Mouse (Mus musculus) neural tube, embryonic 11.5 days (tissue): ENCODE measurements at regions not wholly inside any gene's neighbourhood (a gene's known extent, or its start where the extent isn't known, plus 50 kb on each side); places are given as distances from the start of the nearest gene placed in this dataset.

Source experiments
- ATAC-seq: fragments of 200-750 bp; cut with Nextera tagmentation; 2 replicates; pipeline ENCODE4 v1.8.0; 2017; ENCODE audit warnings: moderate number of reproducible peaks, mild to moderate bottlenecking, moderate TSS enrichment, moderate library complexity; ENCODE audit not compliant: insufficient read depth, low FRiP score, low TSS enrichment
- DNase-seq: peaks from one replicate; pipeline ENCODE4 v3.0.0-alpha.2; 2015; ENCODE audit warnings: low spot score
- H3K27ac ChIP-seq: fragments of 300-500 bp; sonication (generic); 2 replicates; pipeline ENCODE4 v1.5.1; 2014; ENCODE audit warnings: low read depth, mild to moderate bottlenecking, low read length
- H3K27me3 ChIP-seq: fragments of 300-500 bp; sonication (generic); 2 replicates; pipeline ENCODE4 v1.6.1; 2014; ENCODE audit warnings: mild to moderate bottlenecking, low read length, mixed read lengths; ENCODE audit not compliant: control insufficient read depth, insufficient read depth
- H3K36me3 ChIP-seq: fragments of 300-500 bp; sonication (generic); 2 replicates; pipeline ENCODE4 v1.6.1; 2014; ENCODE audit warnings: mild to moderate bottlenecking, low read length, moderate library complexity, mixed read lengths; ENCODE audit not compliant: control insufficient read depth, insufficient read depth
- H3K4me1 ChIP-seq: fragments of 300-500 bp; sonication (generic); 2 replicates; pipeline ENCODE4 v1.6.1; 2014; ENCODE audit warnings: low read length, mixed read lengths; ENCODE audit not compliant: control insufficient read depth, insufficient read depth
- H3K4me2 ChIP-seq: fragments of 300-500 bp; sonication (generic); 2 replicates; pipeline ENCODE4 v1.6.1; 2014; ENCODE audit warnings: low read depth, mild to moderate bottlenecking, moderate library complexity
- H3K4me3 ChIP-seq: fragments of 300-500 bp; sonication (generic); 2 replicates; pipeline ENCODE4 v1.5.1; 2014; ENCODE audit warnings: low read depth, low read length
- H3K9ac ChIP-seq: fragments of 300-500 bp; sonication (generic); 2 replicates; pipeline ENCODE4 v1.6.1; 2014; ENCODE audit warnings: mild to moderate bottlenecking, low read length
- H3K9me3 ChIP-seq: fragments of 300-500 bp; sonication (generic); 2 replicates; pipeline ENCODE4 v1.6.1; 2016; ENCODE audit warnings: low read length; ENCODE audit not compliant: control insufficient read depth
- WGBS: fragments of 180-500 bp; shearing (Covaris S2); extraction: QIAGEN DNeasy Blood & Tissue Kit; methylation state at CpG from one replicate; pipeline ENCODE4 v1.1.7; 2014; 5-methylcytosine and 5-hydroxymethylcytosine counted together

DNA sequence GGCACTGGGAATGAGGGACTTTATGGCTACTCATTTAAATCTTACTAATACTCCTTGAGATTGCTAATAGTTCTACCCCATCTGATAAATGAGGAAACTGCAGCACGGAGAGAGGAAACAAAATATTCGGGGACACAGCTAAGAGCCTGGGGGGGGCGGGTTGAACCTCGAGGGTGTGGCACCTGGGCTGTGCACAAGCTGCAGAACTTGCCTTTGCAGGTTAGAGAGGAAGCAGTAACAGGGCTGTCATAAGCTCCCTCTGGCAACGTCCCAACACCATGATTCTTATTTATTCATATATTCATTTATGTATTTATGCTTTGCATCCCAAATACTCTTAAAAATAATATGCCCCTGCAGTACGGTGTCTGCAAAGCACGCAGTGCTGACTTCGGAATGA, 237.5 kb downstream of the Ccser2 start:
- Histone ChIP-seq H3K4me3 (no peak overlapping the region), H3K4me1 (no peaks in the 10 kb centered on the region), H3K27ac (no peak overlapping the region), H3K9me3 (no peaks in the 10 kb centered on the region), H3K36me3 (no peaks in the 10 kb centered on the region), H3K4me2 (no peak overlapping the region), H3K9ac (no peak overlapping the region), H3K27me3 (no peaks in the 10 kb centered on the region)
- WGBS = 81% methylated on average over 8 of the region's 8 CpGs
- ATAC-seq = no peak
- no peak for DNase-seq

DNA sequence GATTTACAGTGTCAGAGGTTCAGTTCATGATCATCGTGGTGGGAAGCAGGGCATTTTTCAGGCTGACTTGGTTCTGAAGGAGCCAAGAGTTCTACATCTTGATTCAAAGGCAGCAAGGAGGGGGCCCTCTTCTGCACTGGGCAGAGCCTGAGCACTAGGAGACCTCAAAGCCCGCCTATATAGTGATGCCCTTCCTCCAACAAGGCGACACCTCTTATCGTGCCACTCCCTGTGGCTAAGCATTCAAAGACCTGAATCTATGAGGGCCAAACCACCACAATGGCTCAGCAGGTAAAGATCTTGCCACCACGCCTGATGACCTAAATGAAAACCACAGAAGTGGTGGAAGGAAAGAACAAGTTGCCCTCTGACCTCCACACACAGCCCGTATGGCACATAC, 242.5 kb downstream of the Ccser2 start:
- H3K4me2 ChIP-seq = no peak overlapping the region
- H3K4me3 ChIP-seq = no peak overlapping the region
- H3K27ac ChIP-seq = no peak overlapping the region
- 80% methylated on average over 6 of the region's 6 CpGs for WGBS
- no peaks in the 10 kb centered on the region for H3K27me3 ChIP-seq
- H3K4me1 ChIP-seq = no peaks in the 10 kb centered on the region
- no peak overlapping the region for H3K9ac ChIP-seq
- H3K9me3 ChIP-seq = no peaks in the 10 kb centered on the region
- no peaks in the 10 kb centered on the region for H3K36me3 ChIP-seq
- DNase-seq (no peak), ATAC-seq (no peak)

DNA sequence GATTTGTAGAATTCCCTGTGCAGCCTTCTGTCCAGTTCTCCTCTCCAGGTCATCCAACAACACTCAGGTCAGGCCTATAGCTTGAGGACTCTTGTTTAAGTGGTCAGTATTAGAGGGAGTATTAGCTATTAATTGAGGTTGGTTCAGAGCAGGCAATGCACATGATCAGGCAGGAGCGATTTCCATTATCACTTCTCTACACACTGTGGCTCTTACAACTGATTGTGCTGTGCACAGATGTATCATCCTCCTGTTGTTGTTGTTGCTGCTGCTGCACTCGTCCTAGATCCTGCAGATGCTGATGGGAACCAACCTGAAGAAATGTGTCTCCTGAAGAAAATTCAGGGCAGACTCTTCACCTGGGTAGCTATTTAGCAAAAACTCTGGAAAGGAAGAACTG, 252.9 kb downstream of the Ccser2 start:
- 81% methylated on average over 2 of the region's 2 CpGs for WGBS
- no peak overlapping the region for H3K9ac ChIP-seq
- no peak overlapping the region for H3K4me2 ChIP-seq
- no peaks in the 10 kb centered on the region for H3K9me3 ChIP-seq
- ATAC-seq = no peak
- H3K4me3 ChIP-seq = no peak overlapping the region
- H3K4me1 ChIP-seq = no peaks in the 10 kb centered on the region
- DNase-seq = no peak
- no peak overlapping the region for H3K27ac ChIP-seq
- no peaks in the 10 kb centered on the region for H3K27me3 ChIP-seq
- no peaks in the 10 kb centered on the region for H3K36me3 ChIP-seq

DNA sequence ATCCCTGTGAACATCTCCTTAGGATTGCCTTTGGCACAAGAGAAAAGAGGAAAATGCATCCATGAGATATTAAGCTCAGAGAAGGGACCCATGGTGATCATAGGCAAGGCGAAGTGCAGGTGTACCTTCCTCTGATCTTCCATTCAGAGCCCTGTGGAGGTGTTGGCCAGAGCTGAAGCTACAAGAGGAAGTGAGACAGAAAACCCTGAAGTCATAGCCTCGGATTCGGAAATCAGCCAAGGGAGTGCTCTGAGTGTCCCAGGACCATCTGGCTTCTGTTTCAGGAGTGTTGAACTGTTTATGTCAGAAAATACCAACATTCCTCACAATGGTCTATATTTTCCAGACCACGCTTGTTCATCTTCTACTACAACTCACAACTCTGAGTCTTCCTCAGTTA, 271.6 kb downstream of the Ccser2 start:
- no peak overlapping the region for H3K27ac ChIP-seq
- no peaks in the 10 kb centered on the region for H3K4me1 ChIP-seq
- no peaks in the 10 kb centered on the region for H3K27me3 ChIP-seq
- no peak overlapping the region for H3K4me2 ChIP-seq
- H3K4me3 ChIP-seq = no peak overlapping the region
- H3K9ac ChIP-seq = no peak overlapping the region
- ATAC-seq (no peak), DNase-seq (no peak)
- no peaks in the 10 kb centered on the region for H3K36me3 ChIP-seq
- H3K9me3 ChIP-seq = no peaks in the 10 kb centered on the region
- WGBS = 85% methylated on average over 4 of the region's 4 CpGs

DNA sequence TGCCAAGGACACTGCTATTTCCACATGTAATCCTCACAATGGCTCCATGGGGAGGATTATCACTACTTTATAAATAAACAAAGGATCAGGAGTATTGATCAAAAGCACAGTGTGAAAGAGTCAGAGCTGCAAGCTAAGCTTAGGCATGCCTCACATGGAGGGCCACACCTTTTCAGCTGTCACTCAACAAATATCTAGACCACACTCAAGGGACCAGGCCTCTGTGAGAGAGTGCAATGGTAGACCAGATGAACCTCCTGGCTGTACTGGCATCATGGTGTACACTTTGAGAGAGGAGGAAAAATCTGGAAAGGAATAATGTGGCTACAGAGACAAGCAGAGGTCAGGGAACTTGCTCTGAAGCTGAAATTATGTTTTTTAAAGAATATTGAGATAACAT, 276.6 kb downstream of the Ccser2 start:
- no peaks in the 10 kb centered on the region for H3K9me3 ChIP-seq
- H3K4me2 ChIP-seq = no peak overlapping the region
- no peak overlapping the region for H3K4me3 ChIP-seq
- no peak overlapping the region for H3K27ac ChIP-seq
- no peaks in the 10 kb centered on the region for H3K27me3 ChIP-seq
- H3K9ac ChIP-seq = no peak overlapping the region
- no peaks in the 10 kb centered on the region for H3K4me1 ChIP-seq
- DNase-seq (no peak), ATAC-seq (no peak)
- no peaks in the 10 kb centered on the region for H3K36me3 ChIP-seq

DNA sequence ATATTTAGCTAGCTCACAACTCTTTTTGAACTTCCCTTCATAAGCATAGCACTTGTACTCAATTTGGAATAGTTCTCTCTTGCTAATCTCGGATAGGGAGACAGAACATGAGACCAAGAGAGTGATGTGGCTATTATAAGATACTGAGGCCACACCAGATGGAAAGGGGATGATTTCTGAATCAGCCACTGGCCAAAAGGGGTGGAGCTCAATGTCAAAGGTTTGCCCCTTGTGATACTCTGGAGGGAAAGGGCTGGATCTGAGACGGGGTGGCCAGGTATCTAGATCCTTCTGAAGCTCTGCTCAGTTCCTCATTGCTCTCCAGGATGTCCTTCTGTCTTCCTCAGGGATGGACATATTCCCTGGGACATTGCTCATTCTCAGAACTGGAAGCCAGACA, 277.6 kb downstream of the Ccser2 start:
- Histone ChIP-seq H3K4me1 (no peaks in the 10 kb centered on the region), H3K9me3 (no peaks in the 10 kb centered on the region), H3K27me3 (no peaks in the 10 kb centered on the region), H3K27ac (no peak overlapping the region), H3K9ac (no peak overlapping the region), H3K36me3 (no peaks in the 10 kb centered on the region), H3K4me3 (no peak overlapping the region), H3K4me2 (no peak overlapping the region)
- ATAC-seq (no peak), DNase-seq (no peak)
- 88% methylated on average over 2 of the region's 2 CpGs for WGBS

DNA sequence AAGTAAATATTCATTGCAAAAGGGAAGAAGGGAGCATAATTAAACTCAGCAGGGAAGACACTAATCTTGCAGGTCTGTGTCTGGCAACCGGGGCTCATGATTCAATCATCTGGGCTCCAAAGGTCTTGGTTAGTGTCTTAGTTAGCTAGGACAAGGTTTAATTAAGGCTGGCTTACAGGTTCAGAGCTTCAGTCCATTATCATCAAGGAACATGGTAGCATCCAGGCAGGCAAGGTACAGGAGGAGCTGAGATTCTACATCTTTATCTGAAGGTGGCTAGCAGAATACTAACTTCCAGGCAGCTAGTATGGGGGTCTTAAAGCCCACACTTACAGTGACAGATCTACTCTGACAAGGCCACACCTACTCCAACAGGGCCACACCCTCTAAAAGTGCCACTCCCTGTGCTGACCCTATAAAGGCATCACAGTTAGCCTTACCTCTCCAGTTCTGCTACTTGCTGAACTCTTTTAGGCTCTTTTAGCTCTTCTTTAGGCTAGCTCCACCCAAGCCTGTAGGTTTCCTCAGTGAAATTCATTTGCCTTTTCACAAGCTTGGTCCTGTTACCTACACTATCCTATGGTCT, 309.8 kb downstream of the Ccser2 start:
- H3K4me1 ChIP-seq = no peaks in the 10 kb centered on the region
- DNase-seq (no peak), ATAC-seq (no peak)
- H3K27me3 ChIP-seq = no peaks in the 10 kb centered on the region
- no peaks in the 10 kb centered on the region for H3K9me3 ChIP-seq
- H3K36me3 ChIP-seq = no peaks in the 10 kb centered on the region
- H3K9ac ChIP-seq = no peak overlapping the region
- H3K4me3 ChIP-seq = no peak overlapping the region
- no peak overlapping the region for H3K27ac ChIP-seq
- no peak overlapping the region for H3K4me2 ChIP-seq
- WGBS = 89% methylated on average over 1 of the region's 1 CpGs

DNA sequence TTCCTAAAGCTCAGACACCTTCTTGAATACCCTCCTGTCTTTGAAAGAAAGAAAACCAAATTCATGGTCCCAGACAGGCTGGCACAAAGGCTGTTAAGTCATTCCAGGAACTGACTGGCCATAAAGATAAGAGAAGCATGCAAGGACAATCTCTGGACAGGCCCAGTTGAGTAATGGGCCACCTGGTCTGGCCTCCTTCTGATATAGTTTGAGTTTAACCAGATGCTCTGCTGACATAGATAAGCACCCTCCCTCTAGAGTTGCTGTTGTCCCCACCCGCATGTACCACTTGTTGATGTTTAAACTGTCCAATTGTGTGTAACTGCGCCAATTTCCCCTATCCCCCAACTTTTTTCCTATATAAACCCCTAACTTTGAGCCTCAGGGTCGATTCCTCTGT, 310.4 kb downstream of the Ccser2 start:
- no peak overlapping the region for H3K4me3 ChIP-seq
- ATAC-seq = no peak
- no peak for DNase-seq
- H3K4me2 ChIP-seq = no peak overlapping the region
- no peaks in the 10 kb centered on the region; the same call in 1 of the 2 replicates for H3K4me1 ChIP-seq
- 77% methylated on average over 3 of the region's 3 CpGs for WGBS
- H3K27me3 ChIP-seq = no peaks in the 10 kb centered on the region
- H3K27ac ChIP-seq = no peak overlapping the region
- no peaks in the 10 kb centered on the region for H3K9me3 ChIP-seq
- no peak overlapping the region for H3K9ac ChIP-seq
- H3K36me3 ChIP-seq = no peaks in the 10 kb centered on the region

DNA sequence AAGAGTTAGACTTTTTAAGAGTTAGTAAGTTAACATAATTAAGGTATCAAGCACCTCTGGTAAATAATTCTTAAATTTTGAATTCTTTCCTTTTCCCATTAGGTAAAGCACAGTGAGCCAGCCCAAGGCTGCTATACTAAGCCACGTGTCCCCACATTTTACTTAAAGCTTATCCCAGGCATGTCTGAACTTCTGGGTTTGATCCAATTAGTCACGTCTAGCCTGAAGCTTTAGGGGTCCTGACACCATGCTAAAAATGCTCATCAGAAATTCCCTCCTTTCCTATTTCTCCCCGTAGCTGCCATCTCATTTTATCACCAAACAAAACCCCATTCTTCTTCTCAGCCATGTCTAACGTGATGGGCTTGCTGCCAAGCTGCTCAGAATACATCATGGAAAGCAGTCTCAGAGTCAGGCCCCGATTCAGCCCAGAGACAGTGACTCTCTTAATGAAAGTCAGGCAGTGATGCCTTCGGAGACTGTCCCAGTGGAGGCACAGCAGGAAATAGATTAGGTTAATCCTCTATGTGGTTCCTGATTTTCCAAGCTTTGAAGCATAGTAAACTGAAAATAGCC, 315.5 kb downstream of the Ccser2 start:
- DNase-seq = peak; percentile 66
- no peak overlapping the region for H3K27ac ChIP-seq
- no peak overlapping the region for H3K4me3 ChIP-seq
- no peaks in the 10 kb centered on the region for H3K9me3 ChIP-seq
- ATAC-seq = peak; percentile 92
- 23% methylated on average over 6 of the region's 6 CpGs for WGBS
- H3K9ac ChIP-seq = no peak overlapping the region
- H3K4me2 ChIP-seq = no peak overlapping the region
- no peaks in the 10 kb centered on the region for H3K27me3 ChIP-seq
- H3K36me3 ChIP-seq = no peaks in the 10 kb centered on the region
- H3K4me1 ChIP-seq = no peaks in the 10 kb centered on the region; the same call in 1 of the 2 replicates
